Comparison of ENCODE assay signal across 9 mouse cellular contexts in genomic region chr13:60347881-60348280, GRCm38 (mm10).
DNase-seq lines count a peak whose midpoint lies in the region; ATAC-seq lines count a peak whose summit lies in the region.
"Had no signal": no experiment of that assay in that cellular context is flagged by ENCODE, and none has a peak within 500 bp of the region (broad histone marks: within the 10 kb centered on the region; RNA-seq: fewer than 3 reads in every experiment).

No protein-coding gene starts in this region.

- H3K4me1 ChIP-seq in midbrain, embryonic 13.5 days (replicated peaks) = peaks cover 8% of the 10 kb centered on the region
- no peaks in the 10 kb centered on the region for H3K4me1 ChIP-seq in midbrain, embryonic 16.5 days (ENCODE audit: control insufficient read depth, insufficient read depth, low read length)
- peaks cover 8% of the 10 kb centered on the region for H3K4me1 ChIP-seq in hindbrain, embryonic 12.5 days
- H3K4me1 ChIP-seq in stomach, embryonic 14.5 days (ENCODE audit: control insufficient read depth, insufficient read depth, low read length) = peaks cover 12% of the 10 kb centered on the region

- H3K4me2 ChIP-seq in midbrain, embryonic 13.5 days (replicated peaks) = no peak overlapping the region
- no peak overlapping the region for H3K4me2 ChIP-seq in midbrain, embryonic 16.5 days (ENCODE audit: low read length)
- no peak overlapping the region for H3K4me2 ChIP-seq in hindbrain, embryonic 12.5 days (replicated peaks)
- no peak overlapping the region for H3K4me2 ChIP-seq in stomach, embryonic 14.5 days (replicated peaks; ENCODE audit: low read depth, low read length)

- H3K36me3 ChIP-seq in midbrain, embryonic 13.5 days = no peaks in the 10 kb centered on the region
- no peaks in the 10 kb centered on the region for H3K36me3 ChIP-seq in midbrain, embryonic 16.5 days (ENCODE audit: control insufficient read depth, insufficient read depth, low read length)
- H3K36me3 ChIP-seq in hindbrain, embryonic 12.5 days = no peaks in the 10 kb centered on the region
- H3K36me3 ChIP-seq in stomach, embryonic 14.5 days (ENCODE audit: control insufficient read depth, insufficient read depth, low read length) = no peaks in the 10 kb centered on the region

- WGBS in midbrain, embryonic 13.5 days = 27% methylated on average over 7 of the region's 7 CpGs
- 24% methylated on average over 7 of the region's 7 CpGs for WGBS in midbrain, embryonic 16.5 days
- WGBS in hindbrain, embryonic 12.5 days = 22% methylated on average over 7 of the region's 7 CpGs
- 12% methylated on average over 7 of the region's 7 CpGs for WGBS in stomach, embryonic 14.5 days

- H3K27me3 ChIP-seq in midbrain, embryonic 13.5 days = no peaks in the 10 kb centered on the region
- no peaks in the 10 kb centered on the region for H3K27me3 ChIP-seq in midbrain, embryonic 16.5 days (ENCODE audit: control insufficient read depth, insufficient read depth, low read depth, low read length)
- H3K27me3 ChIP-seq in hindbrain, embryonic 12.5 days = no peaks in the 10 kb centered on the region
- H3K27me3 ChIP-seq in stomach, embryonic 14.5 days (ENCODE audit: control insufficient read depth, insufficient read depth, low read length) = no peaks in the 10 kb centered on the region

- H3K27ac ChIP-seq in midbrain, embryonic 13.5 days = no peak overlapping the region
- no peak overlapping the region for H3K27ac ChIP-seq in midbrain, embryonic 16.5 days (ENCODE audit: low read length)
- H3K27ac ChIP-seq in hindbrain, embryonic 12.5 days = 0 out of 2 replicates have a peak overlapping the region, but pooled peaks have one; percentile 13
- peak overlapping the region; percentile 33; the same call in 1 of the 2 replicates for H3K27ac ChIP-seq in stomach, embryonic 14.5 days (ENCODE audit: low read length)

- H3K9me3 ChIP-seq in midbrain, embryonic 13.5 days = no peaks in the 10 kb centered on the region
- no peaks in the 10 kb centered on the region for H3K9me3 ChIP-seq in midbrain, embryonic 16.5 days (replicated peaks; ENCODE audit: control insufficient read depth, low read length, poor library complexity, severe bottlenecking)
- no peaks in the 10 kb centered on the region for H3K9me3 ChIP-seq in hindbrain, embryonic 12.5 days (replicated peaks)
- H3K9me3 ChIP-seq in stomach, embryonic 14.5 days (ENCODE audit: control insufficient read depth, low read depth, low read length) = no peaks in the 10 kb centered on the region

- H3K9ac ChIP-seq in midbrain, embryonic 13.5 days (replicated peaks) = no peak overlapping the region
- no peak overlapping the region for H3K9ac ChIP-seq in midbrain, embryonic 16.5 days (ENCODE audit: low read depth, low read length)
- H3K9ac ChIP-seq in hindbrain, embryonic 12.5 days = no peak overlapping the region
- no peak overlapping the region for H3K9ac ChIP-seq in stomach, embryonic 14.5 days (replicated peaks; ENCODE audit: low read depth, low read length)

- 0 out of 2 replicates have a peak, but pooled peaks have one; percentile 30 for ATAC-seq in midbrain, embryonic 13.5 days
- ATAC-seq in midbrain, embryonic 16.5 days = no peak
- peak; percentile 48; the same call in 1 of the 2 replicates for ATAC-seq in hindbrain, embryonic 12.5 days (ENCODE audit: low FRiP score)
- no peak for ATAC-seq in stomach, embryonic 14.5 days (ENCODE audit: insufficient number of reproducible peaks, insufficient read depth, low FRiP score, low read depth)

- H3K4me3 ChIP-seq in midbrain, embryonic 13.5 days (replicated peaks) = no peak overlapping the region
- H3K4me3 ChIP-seq in midbrain, embryonic 16.5 days (ENCODE audit: low read depth, low read length) = no peak overlapping the region
- H3K4me3 ChIP-seq in hindbrain, embryonic 12.5 days = no peak overlapping the region
- H3K4me3 ChIP-seq in stomach, embryonic 14.5 days (ENCODE audit: low read depth, low read length) = no peak overlapping the region

- DNase-seq in cerebellum, postnatal 10 days = peak; percentile 36 to 56
- no peak for DNase-seq in cerebellum, postnatal 25 days
- no peak for DNase-seq in frontal cortex, postnatal 14 days (ENCODE audit: low spot score in 2 of 2)
- no peak for DNase-seq in embryo, embryonic 10.5 days (ENCODE audit: low spot score)
- DNase-seq: kidney, postnatal 14 days had no signal

Comparison
In these comparisons a context has a peak if more than half of its experiments do, and no peak if none do; other contexts are left out.
1. DNase-seq: peak in cerebellum, postnatal 10 days (2 of 2); none in cerebellum, postnatal 25 days (0 of 2), frontal cortex, postnatal 14 days (0 of 2) and embryo, embryonic 10.5 days (single experiment).
2. ATAC-seq: peak in midbrain, embryonic 13.5 days (single experiment) and hindbrain, embryonic 12.5 days (single experiment); none in midbrain, embryonic 16.5 days (single experiment) and stomach, embryonic 14.5 days (single experiment).
3. H3K27ac ChIP-seq: peak in hindbrain, embryonic 12.5 days (single experiment) and stomach, embryonic 14.5 days (single experiment); none in midbrain, embryonic 13.5 days (single experiment) and midbrain, embryonic 16.5 days (single experiment).